Mouse (Mus musculus): Measurements from ENCODE around the gene Rdh8. TPM values are rescaled to one million over a fixed set of nuclear protein-coding genes. Genes with fewer than 3 reads are reported as not detected.
A peak's percentile ranks its signal among the peaks of the same experiment; 100 is the strongest.
"Not testable (repeated sequence)": the region's sequence is repeated elsewhere in the genome, so short reads cannot be mapped to it uniquely, and the experiment has no call there.

Gene Rdh8
- total RNA-seq, 2 experiments from 2014 or later, result not detected

GRCm38 (mm10) chr9:20835431-20835954 is 17.2 kb downstream of the Rdh8 start:
- DNase-seq (ENCODE audit: extremely low spot score in 1 of 2, low spot score in 1 of 2), result not testable (repeated sequence)

DNA sequence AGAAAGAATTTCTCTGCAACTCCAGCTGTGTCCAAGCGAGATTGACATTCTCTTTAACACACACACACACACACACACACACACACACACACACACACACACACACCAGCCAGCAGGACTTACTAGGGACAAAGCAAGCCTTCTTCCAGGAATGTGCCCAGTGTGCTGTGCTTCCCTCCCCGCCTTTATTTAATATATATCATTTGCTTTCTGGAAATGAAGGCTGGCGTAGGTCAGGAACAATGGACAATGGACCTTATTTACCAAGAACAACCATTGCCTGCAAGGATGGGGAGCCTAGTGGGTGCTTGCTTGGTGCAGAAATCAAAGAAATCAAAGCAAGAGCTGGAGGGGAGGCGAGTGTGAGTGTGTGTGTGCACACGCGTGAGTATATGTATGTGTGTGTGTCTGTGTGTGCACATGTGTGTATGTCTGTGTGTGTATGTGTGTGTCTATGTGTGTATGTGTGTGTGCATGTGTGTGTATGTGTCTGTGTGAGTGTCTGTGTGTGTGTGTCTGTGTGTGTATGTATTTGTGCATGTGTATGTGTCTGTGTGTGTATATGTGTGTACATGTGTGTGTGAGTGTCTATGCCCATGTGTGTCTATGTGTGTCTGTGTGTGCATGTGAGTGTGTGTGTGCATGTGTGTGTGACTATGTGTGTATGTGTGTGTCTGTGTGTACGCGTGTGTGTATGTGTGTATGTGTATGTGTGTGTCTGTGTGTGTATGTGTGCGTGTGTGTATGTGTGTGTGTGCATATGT is 19.1 kb downstream of the Rdh8 start:
- no peak for DNase-seq (ENCODE audit: extremely low spot score in 1 of 2, low spot score in 1 of 2)

GRCm38 (mm10) chr9:20838931-20839330 is 20.6 kb downstream of the Rdh8 start:
- DNase-seq (ENCODE audit: extremely low spot score in 1 of 2, low spot score in 1 of 2), result no peak

- no peak for DNase-seq (ENCODE audit: extremely low spot score in 1 of 2, low spot score in 1 of 2)
These were observed 23.9 kb downstream of the Rdh8 start for GRCm38 (mm10) chr9:20842211-20842610.

- no peak for DNase-seq (ENCODE audit: extremely low spot score in 1 of 2, low spot score in 1 of 2)
These were observed 24.4 kb downstream of the Rdh8 start for GRCm38 (mm10) chr9:20842670-20843069.

GRCm38 (mm10) chr9:20850179-20850578 is 31.9 kb downstream of the Rdh8 start:
- no peak for DNase-seq (ENCODE audit: extremely low spot score in 1 of 2, low spot score in 1 of 2)

DNA sequence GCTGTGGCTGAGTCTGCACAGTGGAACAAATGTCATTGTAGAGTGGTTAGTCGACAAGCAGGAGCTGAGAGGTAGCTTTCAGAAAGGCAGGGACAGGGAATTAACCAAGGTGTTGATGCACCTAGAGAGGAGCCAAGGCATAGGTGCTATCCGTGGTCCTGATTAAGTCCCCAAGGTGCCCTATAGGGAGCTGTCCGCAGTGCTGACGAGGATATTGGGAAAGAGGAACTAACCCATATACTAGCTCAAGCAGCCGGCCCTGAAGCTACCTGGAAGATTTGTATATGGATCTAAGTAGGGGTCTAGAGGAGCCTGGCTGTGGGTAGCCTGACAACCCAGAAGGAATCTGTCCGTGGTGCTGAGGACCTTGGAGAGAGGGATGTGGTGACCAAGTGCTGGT is 38.8 kb downstream of the Rdh8 start:
- no peak for DNase-seq (ENCODE audit: extremely low spot score in 1 of 2, low spot score in 1 of 2)

GRCm38 (mm10) chr9:20859926-20860325 is 41.6 kb downstream of the Rdh8 start:
- no peak for DNase-seq (ENCODE audit: extremely low spot score in 1 of 2, low spot score in 1 of 2)

GRCm38 (mm10) chr9:20861821-20862220 is 43.5 kb downstream of the Rdh8 start:
- no peak for DNase-seq (ENCODE audit: extremely low spot score in 1 of 2, low spot score in 1 of 2)

- no peak for DNase-seq (ENCODE audit: extremely low spot score in 1 of 2, low spot score in 1 of 2)
These were observed 43.9 kb downstream of the Rdh8 start for GRCm38 (mm10) chr9:20862225-20862624.

DNA sequence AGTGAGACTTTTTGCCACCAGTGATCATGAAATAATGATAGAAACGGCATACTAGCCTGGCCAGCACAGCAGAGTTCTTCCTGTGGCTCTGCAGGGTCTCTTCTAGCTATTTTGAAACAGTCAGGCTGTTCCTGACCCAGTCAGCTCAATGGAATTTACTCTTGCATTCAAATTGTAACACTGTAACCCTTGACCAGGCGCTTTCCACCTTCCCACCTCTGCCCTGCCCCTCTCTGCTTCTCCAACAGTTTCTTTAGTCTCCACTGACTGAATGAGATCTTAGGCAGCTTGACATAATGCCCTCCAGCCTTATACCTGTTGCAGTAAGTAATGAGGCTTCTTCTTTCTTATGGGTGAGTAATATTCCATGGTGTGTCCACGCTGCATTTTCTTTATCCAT is 48.6 kb downstream of the Rdh8 start:
- DNase-seq (ENCODE audit: extremely low spot score in 1 of 2, low spot score in 1 of 2), result no peak

GRCm38 (mm10) chr9:20868448-20869001 is 50.2 kb downstream of the Rdh8 start, which contains the start of gene A230050P20Rik:
Gene A230050P20Rik, plus strand, starts transcription at chr9:20868642.
- peak; percentile 64 to 67 for DNase-seq (ENCODE audit: extremely low spot score in 1 of 2, low spot score in 1 of 2)

- no peak for DNase-seq (ENCODE audit: extremely low spot score in 1 of 2, low spot score in 1 of 2)
These were observed 50.9 kb downstream of the Rdh8 start for GRCm38 (mm10) chr9:20869246-20869645.

- no peak for DNase-seq (ENCODE audit: extremely low spot score in 1 of 2, low spot score in 1 of 2)
These were observed 52.2 kb downstream of the Rdh8 start for GRCm38 (mm10) chr9:20870211-20871173.

DNA sequence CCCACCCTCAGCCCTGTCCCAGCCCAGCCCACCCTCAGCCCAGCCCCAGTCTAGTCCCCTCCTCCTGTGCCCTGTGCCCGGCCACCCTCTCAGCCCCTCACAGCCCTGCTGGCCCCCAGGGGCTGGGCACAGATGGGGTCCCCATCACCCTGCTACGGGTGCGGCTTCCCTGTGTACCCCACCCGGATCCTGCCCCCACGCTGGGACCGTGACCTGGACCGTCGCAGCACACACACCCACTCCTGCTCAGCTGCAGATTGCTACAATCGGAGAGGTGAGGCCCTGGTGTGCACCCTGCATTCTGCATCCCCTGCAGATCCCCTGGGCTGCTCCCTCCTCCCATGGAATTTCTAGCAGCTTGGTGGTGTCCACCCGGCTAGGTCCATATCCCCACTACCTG is 54.7 kb downstream of the Rdh8 start:
- no peak for DNase-seq (ENCODE audit: extremely low spot score in 1 of 2, low spot score in 1 of 2)

DNA sequence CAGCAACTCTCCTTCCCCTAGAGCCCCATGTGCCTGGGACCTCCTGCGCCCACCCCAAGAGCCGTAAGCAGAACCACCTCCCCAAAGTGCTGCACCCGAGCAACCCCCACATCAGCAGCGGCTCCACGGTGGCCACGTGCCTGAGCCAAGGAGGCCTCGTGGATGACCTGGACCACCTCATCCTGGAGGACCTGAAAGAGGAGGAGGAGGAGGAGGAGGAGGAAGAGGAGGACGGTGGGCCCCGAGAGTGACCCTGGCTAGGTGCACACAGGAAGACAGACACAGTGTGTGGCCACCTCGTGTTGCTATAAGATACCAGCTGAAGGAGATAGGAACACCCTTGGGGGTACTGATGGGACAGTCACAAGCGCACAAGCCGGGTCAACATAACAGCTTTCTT is 55.2 kb downstream of the Rdh8 start:
- DNase-seq (ENCODE audit: extremely low spot score in 1 of 2, low spot score in 1 of 2), result no peak

DNA sequence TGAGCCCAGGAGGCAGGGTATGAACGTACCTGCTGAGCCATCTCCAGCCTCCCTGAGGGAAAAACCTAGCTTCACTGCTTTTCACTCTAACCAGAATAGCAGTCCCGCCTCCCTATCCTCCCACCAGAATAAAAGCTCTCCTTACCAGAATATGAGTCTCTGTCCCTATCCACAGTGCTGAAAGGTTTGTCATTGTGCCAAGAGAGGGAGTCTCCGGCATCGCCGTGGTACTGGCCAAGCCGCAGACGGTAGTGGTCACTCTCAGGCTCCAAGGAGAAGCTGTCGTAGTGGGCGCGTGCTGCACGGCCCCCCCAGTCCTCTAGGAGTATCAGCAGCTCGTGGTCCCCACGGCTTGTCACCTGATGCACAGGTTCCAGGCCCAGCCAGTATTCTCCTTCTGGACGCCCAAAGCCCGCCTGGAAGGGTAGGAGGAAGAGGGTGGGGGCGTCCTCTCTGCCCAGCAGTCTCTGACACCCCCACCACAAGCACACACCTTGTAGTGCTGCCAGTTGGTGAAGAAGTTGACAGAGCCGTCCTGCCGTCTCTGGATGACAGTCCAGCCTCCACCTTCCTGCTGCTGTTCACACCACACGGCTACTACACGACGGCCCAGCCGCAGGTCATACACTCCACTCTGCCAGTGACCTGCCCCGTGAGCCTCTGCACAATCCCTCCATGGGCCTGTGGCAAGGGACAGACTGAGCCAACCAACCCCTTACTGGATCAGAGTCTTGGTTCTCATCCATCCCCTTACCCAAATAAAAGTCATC is 56.9 kb downstream of the Rdh8 start:
- no peak for DNase-seq (ENCODE audit: extremely low spot score in 1 of 2, low spot score in 1 of 2)
